Mouse (Mus musculus) sigmoid colon, adult 10 weeks (tissue): ENCODE measurements around the gene Vmn1r129. TPM values are rescaled to one million over a fixed set of nuclear protein-coding genes. Genes with fewer than 3 reads are reported as not detected.

Experiments
- polyA plus RNA-seq: library from polyadenylated mRNA; stranded (reverse); fragments of 350-450 nt; fragmentation: Illumina TruSeq; extraction: RNeasy Lipid Tissue Mini Kit (QIAGEN cat#74804); gene quantifications from one replicate; pipeline ENCODE4 v1.2.3, GENCODE M21; 2014; ENCODE audit warnings: low read depth, low replicate concordance

The Vmn1r129 gene
- polyA plus RNA-seq, result not detected

GRCm38 (mm10) chr7:21361191-21361590 lies at the start of gene Vmn1r129:
Gene Vmn1r129, minus strand, starts transcription at chr7:21361291.

DNA sequence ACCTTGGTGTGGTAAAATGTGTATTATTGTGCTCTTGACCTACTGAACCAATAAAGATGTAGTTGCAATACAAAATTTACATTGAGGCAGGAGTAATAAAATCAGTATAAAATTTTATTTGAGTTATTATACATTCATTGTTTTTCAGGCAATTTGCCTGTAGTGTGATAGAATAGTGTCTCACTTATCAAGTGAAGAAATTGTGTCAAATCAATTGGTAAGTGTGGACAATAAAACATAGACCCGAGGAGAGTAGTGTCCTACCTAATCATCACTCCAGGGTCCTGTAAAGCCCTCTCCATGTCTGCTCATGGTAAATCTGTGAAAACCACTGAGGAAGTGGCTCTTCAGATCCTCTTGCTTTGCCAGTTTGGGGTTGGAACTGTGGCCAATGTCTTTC lies 12.0 kb downstream of the Vmn1r129 start, which contains the start of gene Vmn1r128:
Gene Vmn1r128, plus strand, starts transcription at position 301 of the 400 bp plus-strand sequence.

GRCm38 (mm10) chr7:21319761-21320160 lies 41.3 kb downstream of the Vmn1r129 start, which contains the start of gene Vmn1r127:
Gene Vmn1r127, minus strand, starts transcription at chr7:21319861.

Other genes with a start within 250 kb of the Vmn1r129 start
- gene Vmn1r122, start 227.2 kb downstream of the Vmn1r129 start, polyA plus RNA-seq, result not detected
- not detected for gene Vmn1r123, start 199.1 kb downstream of the Vmn1r129 start, polyA plus RNA-seq
- gene Gm5157, start 170.9 kb downstream of the Vmn1r129 start, polyA plus RNA-seq, result not detected
- gene Vmn1r124, start 100.7 kb downstream of the Vmn1r129 start, polyA plus RNA-seq, result not detected
- gene Vmn1r125, start 89.1 kb downstream of the Vmn1r129 start, polyA plus RNA-seq, result not detected
- not detected for gene Vmn1r126, start 59.8 kb downstream of the Vmn1r129 start, polyA plus RNA-seq
- gene Vmn1r127, start 41.4 kb downstream of the Vmn1r129 start, polyA plus RNA-seq, result not detected
- not detected for gene Vmn1r128, start 11.9 kb downstream of the Vmn1r129 start, polyA plus RNA-seq
- not detected for gene Gm6882, start 71.5 kb upstream of the Vmn1r129 start, polyA plus RNA-seq
- not detected for gene Vmn1r130, start 150.5 kb upstream of the Vmn1r129 start, polyA plus RNA-seq
- not detected for gene Vmn1r131, start 184.8 kb upstream of the Vmn1r129 start, polyA plus RNA-seq